Mouse (Mus musculus) testis, adult 2 months (tissue): ENCODE results near the gene Plcb1.

Experiments
- CTCF ChIP-seq: fragments of 200-500 bp; IDR thresholded peaks from 2 replicates; pipeline ENCODE4 v1.5.1; 2012; ENCODE audit warnings: low read depth, mild to moderate bottlenecking, inconsistent platforms, low read length, moderate library complexity; ENCODE audit not compliant: control insufficient read depth, insufficient read depth, insufficient replicate concordance
- POLR2A ChIP-seq: fragments of 200-500 bp; IDR thresholded peaks from 2 replicates; pipeline ENCODE4 v1.6.1; 2012; ENCODE audit warnings: low read depth, mild to moderate bottlenecking, inconsistent platforms, low read length, moderate library complexity; ENCODE audit not compliant: control insufficient read depth

GRCm38 (mm10) chr2:134920611-134921280, 134.9 kb downstream of the Plcb1 start:
- TF ChIP-seq POLR2A (no peak), CTCF (no peak)
